Mouse (Mus musculus): ENCODE results near the gene Syt15.

DNA sequence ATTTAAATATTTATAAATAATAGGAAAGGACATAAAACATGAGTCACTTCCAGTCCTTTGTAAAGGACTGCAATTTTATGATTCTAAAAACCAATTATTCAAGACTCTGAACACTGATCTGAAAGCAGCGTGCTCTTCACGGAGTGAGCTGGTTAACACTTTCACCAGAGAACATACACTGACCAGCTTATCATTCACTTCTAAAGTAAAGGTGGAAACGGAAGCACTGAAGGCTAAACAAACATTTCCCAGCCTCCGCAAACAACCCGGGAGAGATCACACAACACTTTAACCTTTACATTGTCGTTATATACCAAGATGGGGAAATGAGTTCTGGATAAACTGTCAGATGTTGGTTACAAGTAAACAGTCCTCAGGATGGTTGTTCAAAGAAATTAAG, 21.3 kb downstream of the Syt15 start:
- TF ChIP-seq CTCF (IDR thresholded peaks at IDR 0.05; ENCODE audit: control insufficient read depth, insufficient read depth, insufficient replicate concordance, low read depth, low read length) (no peak), POLR2A (IDR thresholded peaks at IDR 0.05; ENCODE audit: control insufficient read depth, low read depth, low read length) (no peak)
